Mouse (Mus musculus): ENCODE measurements around the gene Phf7.

- TF ChIP-seq CTCF (conservative IDR thresholded peaks at IDR 0.05; ENCODE audit: insufficient read depth, insufficient read length, low read depth, low read length) (no peak), POLR2A (IDR thresholded peaks at IDR 0.05; ENCODE audit: low read depth, low read length) (no peak)
Observed at GRCm38 (mm10) chr14:31199599-31199998, 51.5 kb downstream of the Phf7 start.
